Mouse (Mus musculus) lung, postnatal 10 days (tissue): ENCODE results near the gene Csnk2a2.
A peak's percentile ranks its signal among the peaks of the same experiment; 100 is the strongest.

Source experiments
- DNase-seq: peaks from one replicate; pipeline ENCODE4 v3.0.0; 2021

Csnk2a2 gene

DNA sequence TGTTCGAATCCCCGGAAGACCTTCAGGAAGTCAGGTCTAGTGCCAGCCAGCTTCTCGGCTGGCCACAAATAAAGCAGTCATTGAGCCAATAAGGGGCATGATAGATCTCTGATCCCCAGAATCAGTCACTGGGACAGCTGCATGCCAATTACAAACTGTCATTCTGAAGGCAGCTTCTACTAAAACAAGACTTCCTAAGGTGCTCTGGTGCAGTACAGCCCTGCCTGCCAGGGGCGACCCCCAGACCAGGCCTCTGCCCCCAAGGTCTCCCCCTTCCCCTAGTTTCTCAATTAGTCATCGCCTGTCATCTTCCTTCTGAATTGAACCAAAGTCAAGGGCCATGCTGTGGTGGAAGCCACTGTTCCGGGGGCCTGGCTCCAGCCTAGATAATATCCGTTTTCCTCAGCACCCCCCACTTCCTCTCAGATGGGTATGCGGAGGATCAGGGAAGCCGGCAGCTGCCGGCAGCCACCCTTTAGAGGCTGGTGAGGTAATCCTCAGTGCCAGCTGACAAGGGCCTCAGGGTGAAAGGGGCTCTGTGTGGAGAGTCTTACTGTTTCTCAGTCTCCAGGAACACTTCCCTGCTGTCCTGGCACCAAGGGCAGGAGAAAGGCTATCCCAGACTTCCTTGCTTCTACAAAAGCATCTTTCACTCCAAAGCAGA, 78.4 kb downstream of the Csnk2a2 start:
- peak; percentile 76 for DNase-seq

DNA sequence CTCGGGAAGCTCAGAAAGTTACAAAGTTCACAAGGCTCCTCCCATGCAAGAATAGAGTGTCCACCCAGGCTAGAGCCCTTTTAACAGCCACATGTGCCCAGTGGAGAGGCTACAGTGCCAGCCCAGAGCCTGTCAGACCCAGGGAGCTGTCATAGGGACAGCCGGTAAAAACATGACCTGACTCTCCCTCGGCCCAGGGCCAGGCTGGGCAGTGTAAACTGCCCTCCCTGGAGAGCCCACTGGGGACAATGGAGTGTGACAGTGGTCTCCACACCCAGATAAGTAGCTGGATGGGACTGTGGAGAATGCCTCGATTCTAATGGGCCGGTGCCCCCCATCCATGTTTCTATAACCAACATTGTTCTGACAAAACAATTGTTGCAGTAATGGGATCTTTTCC, 80.3 kb downstream of the Csnk2a2 start:
- DNase-seq, result peak; percentile 81

DNA sequence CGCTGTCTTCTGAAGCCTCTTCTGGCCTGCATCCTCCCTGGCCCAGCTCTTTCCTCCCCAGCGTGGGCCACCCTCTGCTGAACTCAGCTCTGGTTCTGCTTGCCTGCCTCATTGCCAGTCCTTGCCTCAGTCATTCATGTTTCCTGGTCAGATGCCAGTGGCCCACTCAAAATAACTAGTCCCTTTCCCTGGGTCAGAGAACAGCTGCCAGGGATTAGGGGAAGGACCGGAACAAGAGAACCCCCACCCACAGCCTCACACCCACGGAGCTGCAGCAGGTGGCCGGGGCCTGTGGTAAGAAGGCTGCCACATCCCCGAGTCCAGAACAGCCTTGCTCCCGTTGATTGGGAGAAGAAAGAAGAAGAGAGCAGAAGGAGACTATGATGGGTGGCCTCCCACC, 88.7 kb downstream of the Csnk2a2 start:
- no peak for DNase-seq

DNA sequence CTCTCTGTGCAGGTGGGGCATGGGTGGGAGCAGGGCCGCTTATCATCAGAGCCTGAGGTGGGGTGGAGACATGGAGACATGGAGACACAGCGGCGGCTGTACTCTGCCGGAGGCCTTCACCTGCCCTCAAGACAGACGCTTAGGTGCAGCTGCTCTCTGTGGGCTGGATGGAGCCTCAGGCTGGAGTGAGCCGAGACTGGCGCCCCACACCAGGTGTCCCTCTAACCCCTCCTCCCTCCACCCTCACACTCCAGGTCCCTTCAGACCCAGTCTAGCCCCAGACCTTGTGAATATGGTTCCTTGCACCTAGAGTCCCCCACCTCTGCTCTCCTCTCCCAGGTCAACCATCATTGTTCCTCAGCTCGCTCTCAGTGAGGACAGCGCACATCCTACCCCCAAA, 90.7 kb downstream of the Csnk2a2 start:
- no peak for DNase-seq

DNA sequence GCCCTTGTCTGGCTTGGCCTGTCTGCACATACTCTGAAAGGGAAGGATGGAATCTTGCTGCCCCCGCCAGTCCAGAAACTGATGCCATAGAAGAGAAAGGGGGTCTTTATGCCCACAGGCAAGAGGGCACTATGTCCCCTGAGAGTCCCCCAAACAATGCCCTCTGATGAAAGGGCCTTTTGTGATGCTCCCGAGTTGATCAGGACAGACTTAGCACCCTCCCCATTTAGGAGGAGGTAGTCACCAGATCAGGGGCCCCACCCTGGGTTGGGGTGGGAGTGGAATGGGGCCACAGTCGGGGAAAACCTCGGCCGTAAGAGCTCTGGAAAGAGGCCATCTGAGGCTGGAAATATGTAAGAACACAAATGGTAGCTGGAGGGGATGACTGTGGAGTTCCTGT, 92.6 kb downstream of the Csnk2a2 start:
- no peak for DNase-seq

DNA sequence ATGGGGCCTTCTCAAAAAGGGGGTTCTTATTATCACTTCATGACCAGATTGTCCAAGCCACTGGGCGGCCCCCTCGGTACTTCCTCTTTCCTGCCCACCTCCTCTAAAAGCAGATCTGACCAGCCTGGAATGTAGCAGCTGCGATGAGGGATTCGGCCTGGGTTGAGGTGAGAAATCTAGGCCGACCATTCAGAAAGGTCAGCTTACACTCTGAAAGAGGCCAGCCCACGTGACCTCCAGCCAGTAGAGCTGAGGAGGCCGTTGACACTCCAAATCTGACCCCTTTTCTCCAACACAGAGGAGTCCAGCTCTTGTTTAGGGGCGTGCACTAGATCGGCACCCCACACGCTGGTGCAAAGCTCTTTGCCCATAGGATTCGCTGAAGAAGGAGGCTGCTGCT, 93.1 kb downstream of the Csnk2a2 start:
- DNase-seq, result no peak
